Mouse (Mus musculus) spleen, adult 18-20 months (tissue): ENCODE results near the gene Vdr.
"Not testable (repeated sequence)": the region's sequence is repeated elsewhere in the genome, so short reads cannot be mapped to it uniquely, and the experiment has no call there.

ENCODE experiments used
- DNase-seq, 2 experiments: peaks; one replicate each; pipeline ENCODE4 v3.0.0; 2022; ENCODE audit warnings: mixed read lengths in 2 of 2

Gene Vdr

GRCm38 (mm10) chr15:97878696-97879328, 31.6 kb downstream of the Vdr start:
- no peak for DNase-seq

- DNase-seq, result no peak
Measured at GRCm38 (mm10) chr15:97875784-97876183, 34.6 kb downstream of the Vdr start.

GRCm38 (mm10) chr15:97873717-97874116, 36.7 kb downstream of the Vdr start:
- DNase-seq, result no peak

GRCm38 (mm10) chr15:97872161-97872560, 38.3 kb downstream of the Vdr start:
- no peak for DNase-seq

GRCm38 (mm10) chr15:97871055-97872030, 39.1 kb downstream of the Vdr start:
- no peak for DNase-seq

- DNase-seq, result not testable (repeated sequence)
Measured at GRCm38 (mm10) chr15:97870116-97870515, 40.3 kb downstream of the Vdr start.

- DNase-seq, result no peak
Measured at GRCm38 (mm10) chr15:97868985-97869384, 41.4 kb downstream of the Vdr start.

- DNase-seq, result no peak
Measured at GRCm38 (mm10) chr15:97865988-97866387, 44.4 kb downstream of the Vdr start.

GRCm38 (mm10) chr15:97865175-97865574, 45.3 kb downstream of the Vdr start:
- DNase-seq, result no peak

- no peak for DNase-seq
Measured at GRCm38 (mm10) chr15:97864361-97865045, 45.9 kb downstream of the Vdr start.

- DNase-seq, result no peak
Measured at GRCm38 (mm10) chr15:97863494-97863881, 46.9 kb downstream of the Vdr start.

- no peak for DNase-seq
Measured at GRCm38 (mm10) chr15:97862881-97863493, 47.4 kb downstream of the Vdr start.

GRCm38 (mm10) chr15:97860353-97860752, 50.1 kb downstream of the Vdr start:
- no peak for DNase-seq

GRCm38 (mm10) chr15:97858431-97858830, 52.0 kb downstream of the Vdr start:
- DNase-seq, result no peak

- no peak for DNase-seq
Measured at GRCm38 (mm10) chr15:97854551-97854950, 55.9 kb downstream of the Vdr start.

GRCm38 (mm10) chr15:97854059-97854458, 56.4 kb downstream of the Vdr start:
- DNase-seq, result no peak

GRCm38 (mm10) chr15:97852291-97852690, 58.1 kb downstream of the Vdr start:
- no peak for DNase-seq

- no peak for DNase-seq
Measured at GRCm38 (mm10) chr15:97851011-97851410, 59.4 kb downstream of the Vdr start.

GRCm38 (mm10) chr15:97850441-97850840, 60.0 kb downstream of the Vdr start:
- DNase-seq, result no peak

- peak; percentile 64 to 82 for DNase-seq
Measured at GRCm38 (mm10) chr15:97849116-97849911, 61.1 kb downstream of the Vdr start.

GRCm38 (mm10) chr15:97847866-97848265, 62.6 kb downstream of the Vdr start:
- DNase-seq, result no peak

- DNase-seq, result no peak
Measured at GRCm38 (mm10) chr15:97847285-97847684, 63.1 kb downstream of the Vdr start.
